Mouse (Mus musculus): ENCODE measurements around the gene Fbxl19. TPM values are rescaled to one million over a fixed set of nuclear protein-coding genes. Genes with fewer than 3 reads are reported as not detected.

Fbxl19 gene
- polyA plus RNA-seq, 2 experiments, result 0.85 to 10.8 TPM

GRCm38 (mm10) chr7:127760478-127760877, 16.1 kb downstream of the Fbxl19 start:
- Histone ChIP-seq H3K4me1 (replicated peaks; ENCODE audit: control insufficient read depth in 2 of 2, insufficient read depth in 2 of 2, low read length in 1 of 2) (0 out of 4 replicates have a peak, but pooled peaks cover 0 to 4% of the 10 kb centered on the region in 2 experiments), H3K36me3 (replicated peaks; ENCODE audit: control insufficient read depth, insufficient read depth, low read depth) (no peaks in the 10 kb centered on the region), H3K9ac (replicated peaks) (no peak overlapping the region), H3K4me3 (ENCODE audit: insufficient read depth in 1 of 2, low read depth in 2 of 2, low read length in 2 of 2) (no peak overlapping the region), H3K9me3 (ENCODE audit: control insufficient read depth, low read length) (no peaks in the 10 kb centered on the region), H3K27me3 (ENCODE audit: control insufficient read depth, insufficient read depth, low read length) (no peaks in the 10 kb centered on the region), H3K4me2 (ENCODE audit: low read depth) (no peak overlapping the region), H3K27ac (no peak overlapping the region)
- 83% methylated on average over 3 of the region's 3 CpGs for WGBS (ENCODE audit: insufficient replicate concordance)
- no peak for TF ChIP-seq EP300 (IDR thresholded peaks at IDR 0.05; ENCODE audit: low read depth)
- TF ChIP-seq CTCF (IDR thresholded peaks at IDR 0.05; ENCODE audit: low read depth), result no peak
- DNase-seq (ENCODE audit: low read depth in 3 of 3, low spot score in 3 of 3) (no peak), ATAC-seq (ENCODE audit: insufficient read depth) (no peak)

GRCm38 (mm10) chr7:127761026-127761425, 16.7 kb downstream of the Fbxl19 start:
- Histone ChIP-seq H3K27ac (no peak overlapping the region), H3K27me3 (ENCODE audit: control insufficient read depth, insufficient read depth, low read length) (no peaks in the 10 kb centered on the region), H3K4me2 (ENCODE audit: low read depth) (no peak overlapping the region), H3K9me3 (ENCODE audit: control insufficient read depth, low read length) (no peaks in the 10 kb centered on the region), H3K9ac (replicated peaks) (no peak overlapping the region), H3K4me3 (ENCODE audit: insufficient read depth in 1 of 2, low read depth in 2 of 2, low read length in 2 of 2) (no peak overlapping the region), H3K4me1 (replicated peaks; ENCODE audit: control insufficient read depth in 2 of 2, insufficient read depth in 2 of 2, low read length in 1 of 2) (peaks cover 3 to 9% of the 10 kb centered on the region in 2 experiments; a peak in 3 of 4 replicates), H3K36me3 (replicated peaks; ENCODE audit: control insufficient read depth, insufficient read depth, low read depth) (no peaks in the 10 kb centered on the region)
- DNase-seq (ENCODE audit: low read depth in 3 of 3, low spot score in 3 of 3) (peak in 1 of 3 experiments; percentile 54), ATAC-seq (ENCODE audit: insufficient read depth) (peak; percentile 55; the same call in 1 of the 2 replicates)
- 16% methylated on average over 7 of the region's 7 CpGs for WGBS (ENCODE audit: insufficient replicate concordance)
- no peak for TF ChIP-seq EP300 (IDR thresholded peaks at IDR 0.05; ENCODE audit: low read depth)
- peak; percentile 99 for TF ChIP-seq CTCF (IDR thresholded peaks at IDR 0.05; ENCODE audit: low read depth)

- Histone ChIP-seq H3K27ac (no peak overlapping the region), H3K9me3 (ENCODE audit: control insufficient read depth, low read length) (no peaks in the 10 kb centered on the region), H3K9ac (replicated peaks) (no peak overlapping the region), H3K36me3 (replicated peaks; ENCODE audit: control insufficient read depth, insufficient read depth, low read depth) (no peaks in the 10 kb centered on the region), H3K4me3 (ENCODE audit: insufficient read depth in 1 of 2, low read depth in 2 of 2, low read length in 2 of 2) (no peak overlapping the region), H3K4me2 (ENCODE audit: low read depth) (no peak overlapping the region), H3K27me3 (ENCODE audit: control insufficient read depth, insufficient read depth, low read length) (no peaks in the 10 kb centered on the region), H3K4me1 (replicated peaks; ENCODE audit: control insufficient read depth in 2 of 2, insufficient read depth in 2 of 2, low read length in 1 of 2) (peaks cover 18 to 31% of the 10 kb centered on the region in 2 experiments)
- ATAC-seq (ENCODE audit: insufficient read depth), result no peak
- no peak for TF ChIP-seq CTCF (IDR thresholded peaks at IDR 0.05; ENCODE audit: low read depth)
- TF ChIP-seq EP300 (IDR thresholded peaks at IDR 0.05; ENCODE audit: low read depth), result no peak
- DNase-seq (ENCODE audit: low read depth in 3 of 3, low spot score in 3 of 3), result no peak
- 78% methylated on average over 4 of the region's 4 CpGs for WGBS (ENCODE audit: insufficient replicate concordance)
Measured at GRCm38 (mm10) chr7:127763642-127764041, 19.3 kb downstream of the Fbxl19 start.

- WGBS (ENCODE audit: insufficient replicate concordance), result 81% methylated on average over 2 of the region's 2 CpGs
- ATAC-seq (ENCODE audit: insufficient read depth), result no peak
- peak overlapping the region; percentile 40 for H3K27ac ChIP-seq
Measured at GRCm38 (mm10) chr7:127765756-127766155, 21.4 kb downstream of the Fbxl19 start.

GRCm38 (mm10) chr7:127766851-127767609, 22.7 kb downstream of the Fbxl19 start:
- H3K27ac ChIP-seq, result peak overlapping the region; percentile 93
- H3K9ac ChIP-seq (replicated peaks), result peak overlapping the region; percentile 90
- H3K36me3 ChIP-seq (replicated peaks; ENCODE audit: control insufficient read depth, insufficient read depth, low read depth), result no peaks in the 10 kb centered on the region
- peak overlapping the region; percentile 94 for H3K4me2 ChIP-seq (ENCODE audit: low read depth)
- no peaks in the 10 kb centered on the region for H3K27me3 ChIP-seq (ENCODE audit: control insufficient read depth, insufficient read depth, low read length)
- 23% methylated on average over 17 of the region's 17 CpGs for WGBS (ENCODE audit: insufficient replicate concordance)
- H3K9me3 ChIP-seq (ENCODE audit: control insufficient read depth, low read length), result no peaks in the 10 kb centered on the region
- TF ChIP-seq CTCF (IDR thresholded peaks at IDR 0.05; ENCODE audit: low read depth), result peak; percentile 69
- TF ChIP-seq EP300 (IDR thresholded peaks at IDR 0.05; ENCODE audit: low read depth), result peak; percentile 76
- ATAC-seq (ENCODE audit: insufficient read depth) (peak; percentile 93), DNase-seq (ENCODE audit: low read depth in 3 of 3, low spot score in 3 of 3) (peak; percentile 90 to 91 (median 91))
- peak overlapping the region; percentile 58 to 72 for H3K4me3 ChIP-seq (ENCODE audit: insufficient read depth in 1 of 2, low read depth in 2 of 2, low read length in 2 of 2)
- H3K4me1 ChIP-seq (replicated peaks; ENCODE audit: control insufficient read depth in 2 of 2, insufficient read depth in 2 of 2, low read length in 1 of 2), result peaks cover 35 to 49% of the 10 kb centered on the region in 2 experiments

More at GRCm38 (mm10) chr7:127765756-127766155, 21.4 kb downstream of the Fbxl19 start:
- H3K4me2 ChIP-seq (ENCODE audit: low read depth), result no peak overlapping the region
- no peaks in the 10 kb centered on the region for H3K36me3 ChIP-seq (replicated peaks; ENCODE audit: control insufficient read depth, insufficient read depth, low read depth)
- DNase-seq (ENCODE audit: low read depth in 3 of 3, low spot score in 3 of 3), result no peak
- TF ChIP-seq EP300 (IDR thresholded peaks at IDR 0.05; ENCODE audit: low read depth) (no peak), CTCF (IDR thresholded peaks at IDR 0.05; ENCODE audit: low read depth) (no peak)
- no peaks in the 10 kb centered on the region for H3K27me3 ChIP-seq (ENCODE audit: control insufficient read depth, insufficient read depth, low read length)
- no peak overlapping the region for H3K4me3 ChIP-seq (ENCODE audit: insufficient read depth in 1 of 2, low read depth in 2 of 2, low read length in 2 of 2)
- H3K9me3 ChIP-seq (ENCODE audit: control insufficient read depth, low read length), result no peaks in the 10 kb centered on the region
- H3K4me1 ChIP-seq (replicated peaks; ENCODE audit: control insufficient read depth in 2 of 2, insufficient read depth in 2 of 2, low read length in 1 of 2), result peaks cover 31 to 39% of the 10 kb centered on the region in 2 experiments
- no peak overlapping the region for H3K9ac ChIP-seq (replicated peaks)
